Mouse (Mus musculus): ENCODE measurements around the gene Ush1g.

Gene Ush1g

GRCm38 (mm10) chr11:115287386-115287785, 34.5 kb downstream of the Ush1g start:
- no peak for DNase-seq

DNA sequence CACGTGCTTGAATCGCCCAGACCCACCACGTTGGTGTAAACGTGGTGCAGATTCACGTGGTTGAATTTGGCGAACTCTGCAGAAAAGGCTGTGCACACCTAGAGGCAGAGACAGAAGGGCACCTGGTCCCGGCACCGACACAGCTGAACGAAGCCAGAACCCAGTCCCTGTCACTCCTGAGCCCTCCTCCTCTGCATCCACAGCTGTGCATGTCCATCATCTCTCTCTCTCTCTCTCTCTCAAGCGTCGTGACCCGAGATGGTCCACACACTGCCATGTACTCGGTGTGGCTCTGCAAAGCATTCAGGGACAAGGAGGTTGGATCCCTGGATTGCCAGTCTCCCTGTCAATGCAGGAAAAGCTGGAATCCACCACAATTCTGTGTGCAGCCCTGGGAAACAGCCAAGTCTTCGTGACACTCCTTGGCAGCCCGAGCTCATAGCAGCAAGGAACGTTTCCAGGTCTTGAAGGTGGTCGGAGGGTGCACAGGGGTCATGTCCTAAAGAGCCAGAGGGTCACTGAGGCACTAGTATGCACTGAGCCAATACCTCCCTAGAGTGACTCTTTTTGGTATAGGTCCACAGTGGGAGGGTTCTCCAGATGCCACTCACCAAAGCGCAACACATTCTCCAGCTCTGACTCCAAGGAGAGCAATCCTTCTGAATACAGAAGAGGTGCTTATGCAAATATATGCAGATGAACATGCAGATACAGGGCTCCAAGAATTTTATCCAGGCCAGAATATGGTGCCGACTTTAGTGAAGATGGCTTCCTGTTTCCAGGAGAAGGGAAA, 35.4 kb downstream of the Ush1g start:
- peak; percentile 44 for DNase-seq

DNA sequence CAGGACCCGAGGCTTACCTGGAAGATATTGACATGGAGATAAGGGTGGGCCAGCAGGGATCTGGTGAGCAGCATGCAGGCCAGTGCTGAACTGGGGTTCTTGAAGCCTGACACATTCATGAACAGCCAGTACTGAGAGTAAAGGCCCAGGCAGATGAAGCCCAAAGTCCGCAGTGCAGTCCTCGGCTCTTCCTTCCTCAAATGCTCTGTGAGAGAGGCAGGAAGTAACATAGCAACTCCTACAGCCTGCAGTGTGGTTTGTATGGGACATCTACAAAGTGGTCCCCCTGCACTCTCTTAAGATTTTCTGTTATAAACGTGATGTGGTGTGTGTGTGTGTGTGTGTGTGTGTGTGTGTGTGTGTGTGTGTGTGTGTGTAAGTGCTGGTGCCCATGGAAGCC, 36.6 kb downstream of the Ush1g start:
- no peak for DNase-seq

- no peak for DNase-seq
Measured at GRCm38 (mm10) chr11:115283891-115284620, 37.8 kb downstream of the Ush1g start.

DNA sequence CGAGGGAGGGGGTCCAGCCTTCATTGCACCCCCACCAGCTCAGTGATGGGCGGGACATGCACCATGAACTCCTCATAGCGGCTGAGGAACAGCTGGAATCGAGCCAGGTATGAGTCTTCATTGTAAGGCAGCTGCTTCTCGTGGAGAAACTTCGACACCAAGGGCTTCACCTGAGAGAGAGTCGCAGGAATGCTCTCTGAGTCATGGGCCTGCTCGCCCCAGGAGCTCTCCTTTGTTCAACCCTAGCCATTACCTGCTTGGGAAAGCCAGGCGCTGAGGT, 38.4 kb downstream of the Ush1g start:
- no peak for DNase-seq

GRCm38 (mm10) chr11:115282723-115283485, 38.9 kb downstream of the Ush1g start:
- no peak for DNase-seq

GRCm38 (mm10) chr11:115282295-115282694, 39.5 kb downstream of the Ush1g start:
- no peak for DNase-seq

DNA sequence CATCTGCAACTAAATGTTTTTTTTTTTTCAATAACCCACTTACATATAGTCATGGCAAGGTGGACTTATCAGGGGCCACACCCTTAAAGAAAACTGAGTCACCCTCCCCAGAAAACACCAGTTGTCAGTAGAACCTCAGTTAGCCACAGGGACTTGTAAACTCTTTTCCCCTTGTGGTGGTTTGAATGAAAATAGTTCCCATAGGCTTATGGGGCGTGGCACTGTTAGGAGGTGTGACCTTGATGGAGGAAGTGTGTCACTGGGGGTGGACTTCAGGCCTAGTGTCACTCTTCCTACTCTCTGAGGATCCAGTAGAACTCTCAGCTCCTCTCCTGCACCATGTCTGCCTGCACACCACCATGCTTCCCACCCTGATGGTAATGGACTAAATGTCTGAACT, 42.1 kb downstream of the Ush1g start:
- DNase-seq: no peak

DNA sequence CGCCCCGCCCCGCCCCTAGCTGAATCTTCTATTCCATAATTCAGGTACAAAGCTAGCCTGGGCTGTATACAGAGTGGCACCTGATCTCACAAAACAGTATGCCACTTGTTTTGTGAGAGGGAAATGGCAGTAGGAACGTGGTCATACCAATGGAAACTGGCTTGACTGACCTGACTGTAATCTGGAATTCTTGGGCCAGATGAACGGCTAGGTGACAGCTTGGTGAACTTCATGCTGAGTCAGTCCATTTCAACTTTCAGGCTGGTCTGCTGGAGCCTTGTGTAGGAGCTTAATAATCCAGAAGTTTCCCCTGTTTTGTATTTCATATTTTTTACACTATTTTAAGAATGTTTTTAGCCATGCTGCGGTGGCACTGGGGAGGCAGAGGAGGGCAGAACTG, 43.7 kb downstream of the Ush1g start:
- DNase-seq: no peak

GRCm38 (mm10) chr11:115277604-115277975, 44.3 kb downstream of the Ush1g start:
- DNase-seq: no peak

- peak; percentile 96 for DNase-seq
Measured at GRCm38 (mm10) chr11:115276780-115277603, 44.8 kb downstream of the Ush1g start, which contains the start of gene Fdxr. Fdxr (minus strand) TSS chr11:115277050.

- DNase-seq: no peak
Measured at GRCm38 (mm10) chr11:115275954-115276353, 45.9 kb downstream of the Ush1g start.

GRCm38 (mm10) chr11:115275509-115275908, 46.3 kb downstream of the Ush1g start:
- DNase-seq: no peak

DNA sequence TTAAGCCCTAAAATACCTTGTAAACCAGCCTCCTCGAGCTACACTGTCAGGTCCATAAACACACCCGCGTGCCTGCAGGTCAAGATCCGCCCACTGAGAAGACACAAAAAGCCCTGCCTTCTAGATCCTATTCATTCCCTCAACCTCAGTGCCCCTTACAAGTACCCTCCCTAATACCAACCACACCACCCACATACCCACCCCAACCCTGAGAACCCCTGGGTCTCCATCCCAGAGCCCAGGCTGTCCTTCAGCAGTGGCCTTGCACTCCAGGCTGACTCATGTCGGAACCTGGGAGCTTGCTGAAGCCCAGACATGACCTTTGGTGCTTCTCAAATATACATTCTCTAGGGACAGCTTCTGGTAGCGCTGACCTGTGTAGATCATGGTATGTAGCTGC, 47.1 kb downstream of the Ush1g start:
- no peak for DNase-seq

GRCm38 (mm10) chr11:115274178-115274577, 47.7 kb downstream of the Ush1g start:
- no peak for DNase-seq

- DNase-seq: no peak
Measured at GRCm38 (mm10) chr11:115273735-115274134, 48.1 kb downstream of the Ush1g start.

DNA sequence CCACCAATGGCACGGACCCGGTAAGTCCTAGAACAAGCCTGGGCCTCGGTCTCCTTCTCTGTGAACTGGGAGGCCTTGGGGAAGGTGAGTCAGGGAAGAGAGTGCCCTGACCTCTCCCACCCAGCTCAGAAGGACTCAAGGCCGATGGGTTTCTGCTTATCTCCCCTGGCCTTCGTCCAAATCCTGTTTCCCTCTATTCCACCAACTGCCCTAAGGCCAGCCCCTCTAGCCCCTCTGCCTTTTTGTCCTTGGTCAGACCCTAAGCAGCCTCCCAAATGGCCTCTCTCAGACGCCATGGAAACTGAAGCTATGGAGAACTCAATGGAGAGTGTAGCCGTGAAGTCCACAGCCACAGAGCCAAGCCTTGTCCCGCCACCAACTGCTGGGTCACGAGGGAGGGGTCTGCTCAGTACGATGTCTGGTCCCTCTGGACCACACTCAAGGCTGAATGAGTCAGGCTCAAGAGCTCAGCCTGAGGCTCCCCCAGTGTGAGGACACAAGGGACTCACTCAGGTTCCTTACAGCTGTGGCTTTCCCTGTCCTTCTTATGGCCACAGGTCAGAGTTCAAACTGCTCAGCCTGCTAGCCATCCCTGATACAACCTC, 48.8 kb downstream of the Ush1g start:
- no peak for DNase-seq

DNA sequence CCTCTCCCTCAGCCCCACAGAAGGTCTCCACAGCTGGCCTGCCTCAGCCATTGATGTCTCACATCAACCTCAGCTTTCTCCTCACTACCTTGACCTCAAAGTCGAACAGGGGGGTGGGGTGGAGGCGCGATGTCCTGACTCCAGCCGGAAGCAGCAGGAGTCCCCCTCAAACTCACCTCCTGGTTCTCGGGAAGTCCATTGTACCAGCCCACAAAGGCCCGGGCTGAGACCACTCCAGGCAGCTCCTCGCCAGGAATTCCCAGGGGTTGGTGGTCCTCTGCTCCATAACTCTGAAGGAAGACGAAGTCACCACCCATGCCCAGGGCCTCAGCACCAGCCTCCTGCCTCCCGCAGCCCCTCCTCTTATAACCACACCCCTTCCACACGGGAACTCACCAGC, 50.4 kb downstream of the Ush1g start:
- no peak for DNase-seq

DNA sequence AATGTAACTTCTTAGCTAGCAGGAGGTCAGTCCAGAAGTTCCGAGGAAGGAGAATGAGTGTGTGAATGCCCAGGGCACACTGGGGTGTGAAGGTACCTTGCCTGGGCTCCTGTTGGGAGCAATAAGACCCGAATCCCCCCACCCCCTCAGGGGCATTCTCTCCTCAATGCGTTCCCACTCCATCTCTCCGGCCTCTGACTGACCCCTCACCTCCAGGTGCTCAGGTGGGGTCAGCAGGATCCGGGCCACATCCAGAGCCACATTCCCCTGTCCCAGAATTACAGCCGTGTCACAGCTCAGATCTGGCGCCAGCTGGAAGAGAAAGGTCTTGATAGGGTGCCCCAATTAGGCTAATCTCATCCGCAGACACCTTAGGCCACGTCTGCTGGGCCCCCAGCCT, 50.8 kb downstream of the Ush1g start:
- no peak for DNase-seq

- DNase-seq: peak; percentile 73
Measured at GRCm38 (mm10) chr11:115270148-115270861, 51.5 kb downstream of the Ush1g start.

GRCm38 (mm10) chr11:115269330-115270066, 52.3 kb downstream of the Ush1g start:
- DNase-seq: no peak

Data from right cerebral cortex, postnatal 14 days (tissue).